Mouse (Mus musculus) bone marrow macrophage, adult 2 months (primary cell): Measurements from ENCODE around the gene Twf1.

ENCODE experiments used
- CTCF ChIP-seq: IDR thresholded peaks from 2 replicates; pipeline ENCODE4 v1.5.1; 2012; ENCODE audit warnings: low read depth, mild to moderate bottlenecking, low read length, moderate library complexity
- POLR2A ChIP-seq: IDR thresholded peaks from 2 replicates; pipeline ENCODE4 v1.6.1; 2012; ENCODE audit warnings: mild to moderate bottlenecking, low read depth, low read length, borderline replicate concordance

DNA sequence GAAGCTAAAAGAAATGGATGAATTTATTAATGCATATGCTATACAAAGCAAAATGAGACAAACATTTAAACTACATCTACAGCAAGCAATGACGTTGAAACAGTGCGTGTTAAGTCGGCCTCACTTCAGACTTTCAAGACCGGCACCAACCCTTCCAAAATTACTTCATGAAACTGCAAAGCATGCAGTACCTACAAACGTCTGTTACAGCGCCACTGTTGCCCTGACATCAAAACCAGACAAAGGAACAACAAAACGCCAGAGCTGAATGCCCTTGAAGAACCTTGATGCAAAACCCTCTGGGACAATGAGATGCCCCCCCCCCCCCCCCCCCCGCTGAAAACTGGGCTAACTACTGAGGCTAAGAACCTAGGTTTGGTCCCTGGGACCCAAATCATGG, 16.9 kb downstream of the Twf1 start:
- no peak for TF ChIP-seq POLR2A
- no peak for TF ChIP-seq CTCF
